ENCODE assay signal across 29 mouse cellular contexts in genomic region chr17:78682351-78682750, GRCm38 (mm10). TPM values are rescaled to one million over a fixed set of nuclear protein-coding genes. Genes with fewer than 3 reads are reported as not detected.
A peak's percentile ranks its signal among the peaks of the same experiment; 100 is the strongest.
DNase-seq lines count a peak whose midpoint lies in the region; ATAC-seq lines count a peak whose summit lies in the region.
"Had no signal": no experiment of that assay in that cellular context is flagged by ENCODE, and none has a peak within 500 bp of the region (broad histone marks: within the 10 kb centered on the region; RNA-seq: fewer than 3 reads in every experiment).

No protein-coding gene starts in this region.

- no peak for ATAC-seq in heart, embryonic 13.5 days (ENCODE audit: extremely low read depth, insufficient number of reproducible peaks, low FRiP score, low TSS enrichment)
- 0 out of 2 replicates have a peak, but pooled peaks have one; percentile 35 for ATAC-seq in heart, embryonic 16.5 days (replicated peaks; ENCODE audit: extremely low read depth, insufficient read depth, low FRiP score)
- ATAC-seq: forebrain, embryonic 13.5 days; forebrain, embryonic 16.5 days; hindbrain, postnatal 0 days; inflammation-experienced regulatory T-cells, adult 6 months; intestine, embryonic 16.5 days; Patski had no signal

- intact Hi-C loops in heart, postnatal 36 days (cut with DNase I) = no loop called here
- intact Hi-C loops in heart, postnatal 14 days (cut with DNase I) = loop anchor here (5.0 kb wide), 1 partner anchor 55 kb away; the partner anchor contains the start of gene Strn

- H3K36me3 ChIP-seq in heart, embryonic 10.5 days = peaks cover 10% of the 10 kb centered on the region
- peaks cover 28% of the 10 kb centered on the region for H3K36me3 ChIP-seq in heart, embryonic 13.5 days
- peaks cover 10% of the 10 kb centered on the region for H3K36me3 ChIP-seq in heart, embryonic 16.5 days (ENCODE audit: control insufficient read depth, insufficient read depth)

- H3K4me2 ChIP-seq in heart, embryonic 13.5 days = peak overlapping the region; percentile 46
- peak overlapping the region; percentile 36 for H3K4me2 ChIP-seq in heart, embryonic 16.5 days (ENCODE audit: low read depth, low read length)
- H3K4me2 ChIP-seq: forebrain, embryonic 13.5 days; hindbrain, embryonic 14.5 days had no signal

- H3K9me3 ChIP-seq in heart, embryonic 10.5 days = no peaks in the 10 kb centered on the region
- no peaks in the 10 kb centered on the region for H3K9me3 ChIP-seq in heart, embryonic 13.5 days
- no peaks in the 10 kb centered on the region for H3K9me3 ChIP-seq in heart, embryonic 16.5 days (replicated peaks; ENCODE audit: control insufficient read depth, low read length)
- H3K9me3 ChIP-seq: forebrain, embryonic 10.5 days; forebrain, embryonic 13.5 days; G1E had no signal

- no peak for DNase-seq in heart, embryonic 10.5 days (ENCODE audit: low spot score)
- no peak for DNase-seq in heart, adult 9 months (ENCODE audit: low spot score in 2 of 2)
- no peak for DNase-seq in heart, postnatal 36 days
- DNase-seq in heart, postnatal 14 days = no peak
- peak; percentile 52 for DNase-seq in brain, adult 2 months (ENCODE audit: low read depth, low spot score)
- DNase-seq in c-Kit-positive CD71-positive TER-119-positive erythroid progenitor cells, embryonic 14.5 days (ENCODE audit: low spot score) = no peak
- DNase-seq: adrenal gland, postnatal 10 days; adrenal gland, postnatal 36 days; B cell, adult 2 months; cerebellum, adult 11-12 months; cerebellum, adult 8-10 months; cerebellum, postnatal 10 days; cerebellum, postnatal 36 days; gastrocnemius, postnatal 25 days; heart, postnatal 10 days; kidney, adult 2 months had no signal

- 36% methylated on average over 6 of the region's 6 CpGs for WGBS in heart, embryonic 10.5 days
- 22% methylated on average over 6 of the region's 6 CpGs for WGBS in heart, embryonic 13.5 days
- 31% methylated on average over 6 of the region's 6 CpGs for WGBS in heart, embryonic 16.5 days

- peaks cover 31% of the 10 kb centered on the region for H3K4me1 ChIP-seq in heart, embryonic 10.5 days
- peaks cover 52% of the 10 kb centered on the region for H3K4me1 ChIP-seq in heart, embryonic 13.5 days
- peaks cover 19% of the 10 kb centered on the region for H3K4me1 ChIP-seq in heart, embryonic 16.5 days (ENCODE audit: control insufficient read depth, insufficient read depth, low read length)
- H3K4me1 ChIP-seq: forebrain, embryonic 10.5 days; forebrain, embryonic 13.5 days had no signal

- peak overlapping the region; percentile 61 for H3K9ac ChIP-seq in heart, embryonic 13.5 days
- peak overlapping the region; percentile 51 for H3K9ac ChIP-seq in heart, embryonic 16.5 days (ENCODE audit: low read length)
- H3K9ac ChIP-seq: forebrain, embryonic 13.5 days; hindbrain, embryonic 14.5 days had no signal

- peak overlapping the region; percentile 79 for H3K27ac ChIP-seq in heart, embryonic 10.5 days
- peak overlapping the region; percentile 86 for H3K27ac ChIP-seq in heart, embryonic 13.5 days (replicated peaks)
- H3K27ac ChIP-seq in heart, embryonic 16.5 days (ENCODE audit: low read length) = peak overlapping the region; percentile 85
- H3K27ac ChIP-seq: forebrain, embryonic 10.5 days; forebrain, embryonic 13.5 days; hindbrain, embryonic 14.5 days; hindbrain, postnatal 0 days; kidney, postnatal 0 days had no signal

- peak overlapping the region; percentile 12; the same call in 1 of the 2 replicates for H3K4me3 ChIP-seq in heart, embryonic 10.5 days
- no peak overlapping the region for H3K4me3 ChIP-seq in heart, embryonic 13.5 days
- no peak overlapping the region for H3K4me3 ChIP-seq in heart, embryonic 16.5 days (ENCODE audit: low read length)
- H3K4me3 ChIP-seq: forebrain, embryonic 10.5 days; forebrain, embryonic 13.5 days had no signal

- no peaks in the 10 kb centered on the region for H3K27me3 ChIP-seq in heart, embryonic 10.5 days (ENCODE audit: insufficient read depth, poor library complexity, severe bottlenecking)
- no peaks in the 10 kb centered on the region for H3K27me3 ChIP-seq in heart, embryonic 13.5 days (replicated peaks)
- H3K27me3 ChIP-seq in heart, embryonic 16.5 days (ENCODE audit: control insufficient read depth, insufficient read depth, low read length) = no peaks in the 10 kb centered on the region
- H3K27me3 ChIP-seq: CH12.LX; forebrain, embryonic 13.5 days; Patski had no signal

RNA-seq across cellular contexts. Expression of gene Strn, which starts 54.6 kb away (rescaled TPM):
- 8.5 and 12.6 TPM in 2 replicates for polyA plus RNA-seq in heart, embryonic 10.5 days (2016; fragmentation: Nextera tagmentation; extraction: Ambion mirVana)
- polyA plus RNA-seq in heart, embryonic 13.5 days (2015; fragmentation: Nextera tagmentation; extraction: Ambion mirVana) = 10.3 and 11.0 TPM in 2 replicates
- total RNA-seq in heart, postnatal 36 days (2021) = 10 to 100 TPM; 22.1 to 27.9 TPM
- 12.4 and 12.7 TPM in 2 replicates for polyA plus RNA-seq in heart, embryonic 16.5 days (2015; fragmentation: Nextera tagmentation; extraction: Ambion mirVana)
- total RNA-seq in heart, postnatal 14 days (2021) = 10 to 100 TPM; 30.1 to 32.2 TPM
